Mouse (Mus musculus) olfactory bulb, adult 2 months (tissue): ENCODE data around the gene Atp6v0b.

ENCODE experiments used
- CTCF ChIP-seq: fragments of 200-500 bp; IDR thresholded peaks from 2 replicates; pipeline ENCODE4 v1.5.1; 2012; ENCODE audit warnings: low read depth, mild to moderate bottlenecking, low read length, moderate library complexity; ENCODE audit not compliant: insufficient read depth
- POLR2A ChIP-seq: fragments of 200-500 bp; IDR thresholded peaks from 2 replicates; pipeline ENCODE4 v1.6.1; 2012; ENCODE audit warnings: mild to moderate bottlenecking, low read depth, low read length, moderate library complexity; ENCODE audit not compliant: insufficient read depth

- TF ChIP-seq POLR2A (no peak), CTCF (no peak)
Measured at GRCm38 (mm10) chr4:117887920-117888319, 787 bp upstream of the Atp6v0b start.
